Mouse (Mus musculus): ENCODE results near the gene Sez6. TPM values are rescaled to one million over a fixed set of nuclear protein-coding genes. Genes with fewer than 3 reads are reported as not detected.
A peak's percentile ranks its signal among the peaks of the same experiment; 100 is the strongest.

Gene Sez6
- polyA plus RNA-seq, 1 experiment, result 1.3 TPM

DNA sequence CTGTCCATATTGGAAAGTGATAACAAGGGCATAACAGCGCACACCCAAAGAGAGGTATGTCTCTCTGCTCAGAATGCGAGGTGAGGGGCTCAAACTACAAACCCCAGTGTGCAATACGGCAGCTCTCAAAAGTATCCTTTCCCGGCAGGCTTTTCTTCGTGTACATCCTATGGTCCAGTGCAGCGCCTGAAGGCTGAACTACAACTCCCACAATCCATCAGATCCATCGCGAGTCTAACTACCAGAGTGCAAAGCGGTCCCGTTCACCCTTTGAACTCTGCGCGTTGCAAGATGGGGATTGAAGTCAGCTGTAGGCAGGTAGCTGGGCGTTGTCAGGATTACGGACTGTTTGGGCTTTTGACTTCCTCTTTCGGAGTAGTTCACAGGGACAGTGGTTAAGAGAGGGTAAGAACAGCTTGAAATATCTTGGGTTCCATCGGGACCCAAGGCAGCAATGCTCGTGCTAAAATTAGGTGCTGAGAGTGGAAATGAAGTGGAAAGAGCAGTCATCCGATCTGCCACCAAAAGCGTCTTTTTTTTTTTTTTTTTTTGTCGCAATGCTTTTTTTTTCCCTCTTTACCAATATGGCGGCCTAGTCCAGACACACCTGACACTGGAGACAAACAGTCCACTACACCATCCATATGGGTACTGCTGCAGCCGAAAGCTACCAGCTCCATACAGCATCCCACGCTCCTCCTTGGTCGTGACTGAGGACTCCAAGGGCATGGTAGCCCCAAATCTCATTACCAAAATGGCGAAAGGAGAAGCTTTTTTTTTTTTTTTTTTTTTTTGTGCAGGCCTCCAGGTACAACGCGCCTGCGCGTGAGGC, 51.2 kb downstream of the Sez6 start:
- peak; percentile 100 for DNase-seq (ENCODE audit: low read depth)

GRCm38 (mm10) chr11:77982441-77982905, 51.9 kb downstream of the Sez6 start, which contains the start of gene Phf12:
Gene Phf12 (plus strand): TSS chr11:77982754.
- DNase-seq (ENCODE audit: low read depth), result peak; percentile 75

GRCm38 (mm10) chr11:77983191-77983936, 52.8 kb downstream of the Sez6 start:
- DNase-seq (ENCODE audit: low read depth), result no peak

DNA sequence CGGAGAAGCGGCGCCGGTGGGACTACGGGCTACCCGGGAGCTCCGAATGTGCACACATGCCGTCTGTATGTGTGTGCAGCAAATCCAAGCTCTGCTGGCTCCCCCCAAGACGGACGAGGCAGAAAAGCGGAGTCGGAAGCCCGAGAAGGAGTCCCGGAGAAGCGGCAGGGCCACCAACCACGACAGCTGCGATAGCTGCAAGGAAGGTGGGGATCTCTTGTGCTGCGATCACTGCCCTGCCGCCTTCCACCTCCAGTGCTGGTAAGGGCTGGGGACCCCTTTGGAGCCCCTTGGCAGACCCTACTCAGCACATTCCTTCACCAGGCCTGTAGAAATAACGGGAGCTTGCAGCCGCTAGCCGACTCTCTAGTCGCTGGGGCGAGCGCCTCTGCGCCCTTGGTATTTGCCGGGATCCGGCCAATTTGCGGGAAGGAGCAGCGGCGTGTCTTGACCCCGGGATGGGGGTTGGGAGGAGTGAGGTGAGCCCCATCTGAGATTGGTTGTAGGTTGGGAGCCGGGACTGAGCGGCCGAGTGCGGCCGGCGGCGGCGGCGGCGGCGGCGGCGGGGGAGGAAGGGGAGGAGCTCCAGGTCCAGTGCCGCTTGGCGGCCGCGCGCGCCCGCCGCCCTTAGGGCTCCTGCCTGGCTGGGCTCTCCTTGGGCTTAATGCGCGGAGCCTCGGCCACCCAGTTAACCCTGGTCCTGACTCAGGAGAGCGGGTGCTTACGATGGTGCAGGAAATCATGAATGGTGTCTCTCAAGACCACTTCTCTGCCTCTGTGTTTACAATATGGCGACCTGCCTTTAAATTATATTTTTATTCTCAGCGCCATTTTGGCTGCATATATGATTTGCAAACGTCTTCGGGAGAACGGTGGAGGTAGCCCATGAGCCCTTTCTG, 53.6 kb downstream of the Sez6 start:
- DNase-seq (ENCODE audit: low read depth), result no peak

GRCm38 (mm10) chr11:77984836-77985231, 54.2 kb downstream of the Sez6 start:
- no peak for DNase-seq (ENCODE audit: low read depth)

DNA sequence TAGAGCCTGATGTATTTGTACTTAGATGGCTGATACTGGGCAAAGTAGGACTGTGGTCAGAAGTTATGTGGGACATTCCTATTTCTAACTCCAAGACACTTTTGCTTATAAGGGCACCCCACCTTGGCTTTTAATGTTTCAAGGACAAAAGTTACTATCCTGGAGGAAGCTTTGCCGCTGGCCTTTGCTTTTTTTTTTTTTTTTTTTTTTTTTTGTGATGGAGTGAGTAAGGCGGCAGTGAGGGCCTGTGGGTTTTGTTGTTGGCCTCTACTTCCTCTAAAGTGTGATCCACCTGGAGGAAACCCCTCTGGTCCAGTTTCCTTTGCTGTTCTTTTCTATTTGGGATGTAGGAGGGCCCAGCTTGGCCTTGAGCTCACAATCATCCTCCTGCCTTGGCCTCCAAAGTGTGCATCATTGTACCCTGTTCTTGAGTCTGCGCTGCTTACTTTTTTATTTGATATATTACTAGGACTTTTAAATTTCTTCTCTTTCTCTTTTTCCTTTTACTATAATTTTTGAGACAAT, 55.0 kb downstream of the Sez6 start:
- DNase-seq (ENCODE audit: low read depth), result no peak

- no peak for DNase-seq (ENCODE audit: low read depth)
Observed at GRCm38 (mm10) chr11:77989071-77989690, 58.6 kb downstream of the Sez6 start.

- no peak for DNase-seq (ENCODE audit: low read depth)
Observed at GRCm38 (mm10) chr11:77995556-77995955, 65.0 kb downstream of the Sez6 start.

GRCm38 (mm10) chr11:78006446-78006845, 75.8 kb downstream of the Sez6 start:
- no peak for DNase-seq (ENCODE audit: low read depth)

DNA sequence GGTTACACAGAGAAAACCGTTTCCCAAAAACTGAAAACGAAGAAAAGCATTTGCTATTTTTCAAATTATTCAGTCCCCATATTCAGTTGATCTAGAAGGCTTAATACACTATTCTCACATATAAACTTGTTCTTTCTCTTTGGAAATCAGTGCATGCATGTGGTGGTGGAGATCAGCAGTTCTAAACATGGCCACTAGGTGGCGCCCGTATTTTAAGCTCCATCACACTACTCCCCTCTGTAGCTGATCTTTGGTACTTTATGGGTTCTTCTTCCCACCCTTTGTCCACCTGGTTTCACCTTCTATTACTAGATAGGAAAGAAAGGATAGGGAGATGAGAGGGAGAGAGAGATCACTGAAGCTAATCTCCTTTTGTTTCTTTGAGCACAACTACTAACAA, 89.1 kb downstream of the Sez6 start:
- no peak for DNase-seq (ENCODE audit: low read depth)

GRCm38 (mm10) chr11:78023607-78024006, 93.0 kb downstream of the Sez6 start:
- DNase-seq (ENCODE audit: low read depth), result no peak

Other genes starting within 250 kb of the Sez6 start
- 10.4 and 11.1 TPM in 2 replicates for gene Nufip2, start 244.6 kb upstream of the Sez6 start, polyA plus RNA-seq (2012; rRNA removed)
- not detected in 2 replicates for gene Cryba1, start 205.5 kb upstream of the Sez6 start, polyA plus RNA-seq (2012; rRNA removed)
- gene Myo18a, start 167.6 kb upstream of the Sez6 start, polyA plus RNA-seq (2012; rRNA removed), result 23.5 and 24.5 TPM in 2 replicates
- gene Gm10277, start 143.1 kb upstream of the Sez6 start, polyA plus RNA-seq (2012; rRNA removed), result 0.07 TPM in 1 of 2 replicates, not detected in the other
- gene Pipox, start 36.7 kb upstream of the Sez6 start, polyA plus RNA-seq (2012; rRNA removed), result 7.4 and 9.6 TPM in 2 replicates
- 33.5 and 45.5 TPM in 2 replicates for gene Phf12, start 52.0 kb downstream of the Sez6 start, polyA plus RNA-seq (2012; rRNA removed)
- 3.3 TPM in 2 replicates for gene Dhrs13, start 101.5 kb downstream of the Sez6 start, polyA plus RNA-seq (2012; rRNA removed)
- 97.0 and 123 TPM in 2 replicates for gene Flot2, start 107.1 kb downstream of the Sez6 start, polyA plus RNA-seq (2012; rRNA removed)
- 26.2 and 33.1 TPM in 2 replicates for gene Eral1, start 149.6 kb downstream of the Sez6 start, polyA plus RNA-seq (2012; rRNA removed)
- gene Fam222b, start 163.9 kb downstream of the Sez6 start, polyA plus RNA-seq (2012; rRNA removed), result 15.7 and 20.7 TPM in 2 replicates
- gene Traf4, start 234.8 kb downstream of the Sez6 start, polyA plus RNA-seq (2012; rRNA removed), result 34.7 and 38.2 TPM in 2 replicates
- 17.3 and 19.3 TPM in 2 replicates for gene Nek8, start 245.9 kb downstream of the Sez6 start, polyA plus RNA-seq (2012; rRNA removed)
- 128 and 143 TPM in 2 replicates for gene Tlcd1, start 245.9 kb downstream of the Sez6 start, polyA plus RNA-seq (2012; rRNA removed)

All from gonadal fat pad, adult 2 months (tissue).